Mouse (Mus musculus) forebrain, embryonic 10.5 days (tissue): ENCODE data around the gene Tab3. TPM values are rescaled to one million over a fixed set of nuclear protein-coding genes. Genes with fewer than 3 reads are reported as not detected.

Experiments used
- DNase-seq: peaks from one replicate; pipeline ENCODE4 v3.0.0-alpha.2; 2017; ENCODE audit warnings: low spot score; ENCODE audit errors: extremely low spot score
- H3K27ac ChIP-seq: fragments of 300-500 bp; sonication (generic); 2 replicates; pipeline ENCODE4 v1.5.1; 2016; ENCODE audit warnings: mild to moderate bottlenecking
- H3K27me3 ChIP-seq: fragments of 300-500 bp; sonication (generic); 2 replicates; pipeline ENCODE4 v1.6.1; 2016; ENCODE audit warnings: mild to moderate bottlenecking; ENCODE audit not compliant: poor library complexity, severe bottlenecking
- H3K36me3 ChIP-seq: fragments of 300-500 bp; sonication (generic); replicated peaks from 2 replicates; pipeline ENCODE4 v1.6.1; 2016; ENCODE audit warnings: mild to moderate bottlenecking, moderate library complexity
- H3K4me1 ChIP-seq: fragments of 300-500 bp; sonication (generic); 2 replicates; pipeline ENCODE4 v1.6.1; 2016
- H3K4me3 ChIP-seq: fragments of 300-500 bp; sonication (generic); 2 replicates; pipeline ENCODE4 v1.5.1; 2016; ENCODE audit warnings: mild to moderate bottlenecking, moderate library complexity
- H3K9me3 ChIP-seq: fragments of 300-500 bp; sonication (generic); 2 replicates; pipeline ENCODE4 v1.6.1; 2016; ENCODE audit warnings: mild to moderate bottlenecking, moderate library complexity
- WGBS: fragments of 180-500 bp; shearing (Covaris S2); methylation state at CpG from one replicate; pipeline ENCODE4 v1.1.7; 2016; 5-methylcytosine and 5-hydroxymethylcytosine counted together
- polyA plus RNA-seq: library from polyadenylated mRNA; unstranded; fragments of >200 nt; fragmentation: Nextera tagmentation; extraction: Ambion mirVana; gene quantifications from 2 replicates; pipeline ENCODE4 v1.2.1, GENCODE M21; 2016

Gene Tab3
- polyA plus RNA-seq, result 3.8 and 4.3 TPM in 2 replicates

DNA sequence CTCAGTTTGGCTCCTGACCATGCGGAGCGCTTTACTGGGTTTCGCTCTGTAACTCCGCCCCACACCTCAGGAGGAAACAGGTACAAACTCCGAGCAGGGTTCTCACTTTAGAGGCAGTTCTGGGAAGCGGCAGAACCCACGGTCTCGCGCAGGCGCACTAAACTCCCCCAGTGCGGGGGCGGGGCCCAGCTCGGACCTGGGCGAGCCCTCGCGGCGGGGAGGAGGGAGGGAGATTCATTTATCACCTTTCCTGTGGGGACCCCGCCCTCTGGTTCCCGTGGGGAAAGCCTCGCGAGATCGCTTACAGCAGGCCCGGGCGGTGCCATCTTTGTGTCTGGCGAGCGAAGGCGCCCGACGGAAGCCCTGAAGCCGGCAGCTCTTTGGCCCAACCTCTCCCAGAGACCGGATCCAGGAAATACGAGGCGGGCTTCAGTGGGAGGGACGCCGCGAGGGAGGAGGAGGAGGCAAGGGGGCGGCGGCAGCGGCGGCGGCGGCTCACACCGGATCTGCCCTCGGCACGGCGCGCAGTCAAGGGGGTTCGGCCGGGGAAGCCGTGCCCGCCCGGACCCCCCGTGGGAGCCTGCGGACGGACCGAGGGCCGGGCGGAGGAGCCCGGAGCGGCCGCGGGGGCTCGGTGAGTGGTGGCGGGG is at the start of gene Tab3:
Gene Tab3, plus strand, starts transcription at position 491 of the 650 bp plus-strand sequence.
- no peaks in the 10 kb centered on the region for H3K36me3 ChIP-seq
- H3K27ac ChIP-seq, result peak within 1 kb of the TSS; percentile 90
- WGBS, result 16% methylated on average over 60 of the region's 64 CpGs
- H3K4me3 ChIP-seq, result peak within 1 kb of the TSS; percentile 69
- H3K4me1 ChIP-seq, result no peaks in the 10 kb centered on the region
- DNase-seq, result peak; percentile 88
- peaks cover 18% of the 10 kb centered on the region for H3K27me3 ChIP-seq
- H3K9me3 ChIP-seq, result no peaks in the 10 kb centered on the region

DNA sequence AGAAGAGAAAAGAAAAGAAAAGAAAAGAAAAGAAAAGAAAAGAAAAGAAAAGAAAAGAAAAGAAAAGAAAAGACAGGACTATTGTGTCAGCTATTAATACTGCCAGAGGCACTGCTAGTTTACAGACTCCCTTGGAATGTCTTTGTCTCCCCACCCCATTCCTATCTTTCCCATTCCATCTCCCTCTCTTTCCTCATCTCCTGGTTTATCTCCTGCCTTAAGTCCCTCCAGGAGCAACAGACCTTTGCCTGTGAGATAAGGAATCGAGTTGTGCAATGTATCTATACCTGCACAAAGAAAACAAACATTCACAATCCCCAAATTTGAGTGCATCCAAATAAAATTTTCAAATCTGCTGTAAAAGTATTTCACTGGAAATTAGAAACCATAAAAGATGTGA is 48.3 kb upstream of the Tab3 start:
- Histone ChIP-seq H3K9me3 (no peaks in the 10 kb centered on the region), H3K27me3 (no peaks in the 10 kb centered on the region), H3K27ac (no peak overlapping the region), H3K4me3 (no peak overlapping the region), H3K36me3 (no peaks in the 10 kb centered on the region), H3K4me1 (no peaks in the 10 kb centered on the region)
- WGBS, result 39% methylated on average over 1 of the region's 1 CpGs
- DNase-seq, result no peak

DNA sequence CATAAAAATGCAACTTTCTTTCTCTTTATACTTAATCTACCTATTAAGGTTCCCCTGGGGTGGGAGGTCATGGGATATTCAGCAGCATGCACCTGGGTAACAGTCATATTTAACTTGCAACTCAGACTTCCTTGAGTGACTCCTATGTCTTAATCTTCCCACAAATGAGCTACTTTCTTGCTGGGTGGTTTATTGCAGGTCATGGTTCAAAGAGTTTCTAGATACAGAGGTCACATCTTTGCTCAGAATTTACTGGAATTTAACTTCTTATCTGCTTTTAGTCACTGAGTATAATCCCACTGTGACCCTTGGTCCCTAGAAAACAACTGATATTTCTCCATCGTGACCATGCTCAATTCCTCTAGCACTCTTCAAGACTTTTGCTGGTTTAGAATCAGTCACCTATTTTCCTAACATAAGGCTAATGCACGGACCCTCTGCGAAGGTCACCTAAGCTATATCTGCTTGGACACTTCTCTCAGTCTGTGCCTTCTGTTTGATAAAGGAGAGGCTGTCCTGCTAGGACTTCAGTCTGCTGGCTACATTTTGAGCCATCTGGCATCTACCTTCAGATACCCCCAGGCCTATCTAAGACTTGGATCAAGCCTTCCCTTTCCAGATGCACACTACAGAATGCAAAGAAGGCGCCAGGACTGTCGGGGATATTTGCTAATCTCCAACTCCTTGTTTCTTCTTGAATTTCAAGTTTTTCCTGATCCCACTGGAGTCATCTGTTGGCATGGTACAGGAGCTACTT is 47.4 kb upstream of the Tab3 start:
- 79% methylated on average over 5 of the region's 5 CpGs for WGBS
- no peaks in the 10 kb centered on the region for H3K9me3 ChIP-seq

DNA sequence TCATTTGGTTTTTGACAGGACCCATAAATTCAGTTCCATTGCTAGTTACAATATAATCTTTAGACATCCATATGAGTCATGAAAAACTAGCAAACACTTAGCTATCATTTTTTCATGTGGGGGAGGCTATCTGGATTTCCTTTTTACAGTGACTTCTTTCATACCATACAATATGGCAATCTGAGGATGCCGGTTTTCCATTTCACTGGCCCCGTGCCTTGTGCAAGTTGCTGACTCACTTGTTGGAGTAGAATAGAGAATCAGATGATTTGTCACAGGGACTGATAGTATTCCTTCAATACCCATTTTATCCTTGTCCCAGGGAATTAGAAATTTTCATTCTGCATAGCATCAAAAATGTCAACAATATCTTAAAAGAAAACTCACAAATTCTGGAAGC is 14.9 kb upstream of the Tab3 start:
- Histone ChIP-seq H3K9me3 (no peaks in the 10 kb centered on the region), H3K27me3 (peaks cover 14% of the 10 kb centered on the region; the same call in 1 of the 2 replicates), H3K4me1 (no peaks in the 10 kb centered on the region), H3K4me3 (no peak overlapping the region), H3K36me3 (no peaks in the 10 kb centered on the region), H3K27ac (no peak overlapping the region)
- 88% methylated on average over 2 of the region's 2 CpGs for WGBS
- DNase-seq, result no peak

More for the DNA sequence above, 47.4 kb upstream of the Tab3 start:
- Histone ChIP-seq H3K27me3 (no peaks in the 10 kb centered on the region), H3K4me1 (no peaks in the 10 kb centered on the region), H3K36me3 (no peaks in the 10 kb centered on the region), H3K27ac (no peak overlapping the region), H3K4me3 (no peak overlapping the region)
- no peak for DNase-seq

DNA sequence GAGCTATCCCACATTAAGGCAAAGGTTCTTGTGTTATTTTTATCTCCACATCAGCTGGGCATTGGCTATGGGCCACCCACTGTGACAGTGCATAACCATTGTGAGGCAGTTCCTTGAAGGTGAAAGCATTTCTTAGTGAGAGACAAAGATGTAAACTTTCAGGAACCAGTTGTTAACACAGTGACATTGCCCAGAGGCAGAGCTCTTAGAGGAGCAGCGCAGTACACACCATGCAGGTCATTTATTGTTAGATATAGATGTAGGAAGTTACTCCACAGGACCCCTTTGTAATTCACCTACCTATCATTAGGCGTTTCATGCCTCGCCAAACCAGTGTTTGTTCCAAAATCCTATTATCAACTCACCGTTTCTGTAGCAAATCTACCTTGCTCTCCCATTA is 7.6 kb upstream of the Tab3 start:
- WGBS, result 74% methylated on average over 4 of the region's 4 CpGs

DNA sequence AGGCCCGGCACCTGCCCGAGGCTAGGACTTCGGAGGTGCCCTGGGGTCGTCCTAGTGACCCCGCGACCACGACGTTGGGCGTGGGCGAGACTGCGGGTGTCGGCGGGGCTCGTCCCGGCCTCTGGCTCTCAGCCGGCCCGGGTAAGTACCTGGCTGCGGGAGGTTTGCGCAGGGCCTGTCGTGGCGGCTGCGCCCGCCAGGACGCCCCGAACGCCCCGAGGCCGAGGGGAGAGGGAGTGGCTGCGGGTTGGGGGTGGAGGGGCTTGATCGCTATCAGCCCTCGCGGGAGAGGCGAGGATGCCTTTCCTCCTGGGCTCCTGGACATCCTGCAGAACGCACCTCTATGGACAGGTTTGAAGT is 340 bp downstream of the Tab3 start:
- DNase-seq, result no peak
- 28% methylated on average over 12 of the region's 34 CpGs for WGBS
- H3K9me3 ChIP-seq, result no peaks in the 10 kb centered on the region
- H3K4me1 ChIP-seq, result no peaks in the 10 kb centered on the region
- no peaks in the 10 kb centered on the region for H3K36me3 ChIP-seq
- peak overlapping the region; percentile 69 for H3K4me3 ChIP-seq
- peak overlapping the region; percentile 90 for H3K27ac ChIP-seq
- peaks cover 18% of the 10 kb centered on the region for H3K27me3 ChIP-seq

More for the DNA sequence above, 7.6 kb upstream of the Tab3 start:
- DNase-seq, result no peak
- Histone ChIP-seq H3K4me3 (no peak overlapping the region), H3K4me1 (no peaks in the 10 kb centered on the region), H3K27me3 (peaks cover 16% of the 10 kb centered on the region; the same call in 1 of the 2 replicates), H3K27ac (no peak overlapping the region), H3K36me3 (no peaks in the 10 kb centered on the region), H3K9me3 (no peaks in the 10 kb centered on the region)

DNA sequence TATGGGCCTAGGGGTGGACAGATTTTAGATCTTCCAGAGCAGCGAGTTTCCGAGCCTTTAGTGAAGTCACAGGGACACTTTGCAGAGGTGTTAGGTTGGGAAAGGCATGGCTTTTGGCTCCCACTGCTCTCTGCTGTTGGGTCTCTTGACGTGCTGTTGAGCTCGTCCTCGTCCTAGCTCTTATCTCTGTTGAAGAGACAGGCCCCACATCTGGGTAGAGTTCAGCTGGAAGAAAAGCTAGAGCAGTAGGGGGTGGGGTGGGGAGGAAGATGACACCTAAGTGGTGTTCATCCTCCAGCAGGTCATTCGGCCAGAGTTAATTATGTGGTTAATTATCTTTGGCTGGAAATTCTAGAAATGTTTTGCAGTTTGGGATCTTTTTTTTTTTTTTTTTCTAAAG is 2.5 kb downstream of the Tab3 start:
- WGBS, result 72% methylated on average over 6 of the region's 6 CpGs
- Histone ChIP-seq H3K9me3 (no peaks in the 10 kb centered on the region), H3K27me3 (peaks cover 11% of the 10 kb centered on the region), H3K4me1 (no peaks in the 10 kb centered on the region), H3K27ac (no peak overlapping the region), H3K36me3 (no peaks in the 10 kb centered on the region), H3K4me3 (no peak overlapping the region)
- no peak for DNase-seq

DNA sequence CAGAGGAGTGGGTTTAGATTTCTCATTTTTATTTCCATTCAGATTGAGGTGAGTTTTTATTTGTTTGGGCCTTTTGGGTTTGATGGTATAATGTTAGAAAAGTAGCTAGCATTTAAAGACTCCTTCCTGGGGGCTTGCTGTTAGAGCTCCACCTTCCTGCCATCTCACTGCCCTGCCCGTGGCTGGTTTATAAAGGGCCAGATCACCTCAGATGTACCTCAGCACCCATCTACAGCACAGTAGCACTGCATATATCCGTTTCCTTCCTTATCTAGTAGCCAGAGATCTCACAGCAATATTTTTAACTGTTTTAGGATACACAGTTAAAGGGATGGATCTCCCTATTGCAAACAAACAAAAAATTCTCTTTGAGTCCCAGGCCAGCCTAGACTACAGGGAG is 6.9 kb downstream of the Tab3 start:
- no peak overlapping the region for H3K27ac ChIP-seq
- no peaks in the 10 kb centered on the region for H3K9me3 ChIP-seq
- no peaks in the 10 kb centered on the region for H3K4me1 ChIP-seq
- H3K27me3 ChIP-seq, result no peaks in the 10 kb centered on the region
- 67% methylated on average over 2 of the region's 2 CpGs for WGBS
- no peaks in the 10 kb centered on the region for H3K36me3 ChIP-seq
- no peak for DNase-seq
- H3K4me3 ChIP-seq, result no peak overlapping the region

DNA sequence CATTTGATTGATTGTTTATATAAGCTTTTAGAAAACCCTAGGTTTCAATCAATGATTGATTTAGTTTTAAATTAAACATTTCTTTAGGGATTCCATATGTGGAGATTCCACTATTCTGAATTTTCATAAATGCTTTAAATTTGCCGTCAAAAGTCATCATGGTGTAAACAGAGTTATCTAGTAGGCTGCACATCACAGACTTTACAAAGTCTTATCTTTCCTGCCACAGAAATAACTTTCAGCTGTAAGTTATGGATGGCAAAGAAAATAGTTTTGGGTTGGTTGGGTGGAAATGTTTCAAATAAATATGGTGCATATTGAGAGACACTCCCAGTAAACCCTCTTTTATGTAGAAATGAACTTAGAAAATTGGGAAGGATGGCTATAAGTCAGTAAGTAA is 8.7 kb downstream of the Tab3 start:
- Histone ChIP-seq H3K4me1 (no peaks in the 10 kb centered on the region), H3K36me3 (no peaks in the 10 kb centered on the region), H3K27me3 (no peaks in the 10 kb centered on the region), H3K4me3 (no peak overlapping the region), H3K27ac (no peak overlapping the region), H3K9me3 (no peaks in the 10 kb centered on the region)
- DNase-seq, result no peak
- 92% methylated on average over 1 of the region's 1 CpGs for WGBS

DNA sequence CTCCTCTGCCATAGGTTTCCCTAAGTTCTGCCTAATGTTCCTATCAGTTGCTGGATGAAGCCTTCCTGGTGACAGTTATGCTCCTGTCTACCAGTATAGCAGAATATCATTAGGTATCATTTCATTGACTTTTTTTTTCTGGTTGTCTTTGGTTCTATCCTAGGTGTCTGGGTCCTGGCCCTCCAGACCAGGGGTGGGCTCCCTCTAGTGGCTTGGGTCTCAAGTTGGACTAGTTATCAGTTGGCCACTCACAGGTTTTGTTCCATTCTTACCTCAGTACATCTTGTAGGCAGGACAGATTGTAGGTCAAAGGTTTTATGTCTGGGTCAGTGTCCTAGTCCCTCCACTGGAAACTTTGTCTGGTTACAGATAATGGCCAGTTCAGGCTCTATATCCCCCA is 11.8 kb downstream of the Tab3 start:
- Histone ChIP-seq H3K27me3 (no peaks in the 10 kb centered on the region), H3K27ac (no peak overlapping the region), H3K36me3 (no peaks in the 10 kb centered on the region), H3K9me3 (no peaks in the 10 kb centered on the region), H3K4me1 (no peaks in the 10 kb centered on the region), H3K4me3 (no peak overlapping the region)
- DNase-seq, result no peak

DNA sequence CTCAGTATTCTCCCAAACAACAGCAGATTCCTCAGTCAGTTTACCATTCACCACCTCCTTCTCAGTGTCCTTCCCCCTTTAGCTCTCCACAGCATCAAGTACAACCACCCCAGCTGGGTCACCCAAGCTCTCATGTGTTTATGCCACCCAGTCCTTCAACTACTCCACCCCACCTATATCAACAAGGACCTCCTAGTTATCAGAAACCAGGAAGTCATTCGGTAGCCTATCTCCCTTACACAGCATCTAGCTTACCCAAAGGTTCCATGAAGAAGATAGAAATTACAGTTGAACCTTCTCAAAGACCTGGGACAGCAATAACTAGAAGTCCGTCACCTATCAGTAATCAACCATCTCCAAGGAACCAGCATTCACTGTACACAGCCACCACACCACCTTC is 40.9 kb downstream of the Tab3 start:
- no peak overlapping the region for H3K4me3 ChIP-seq
- H3K4me1 ChIP-seq, result no peaks in the 10 kb centered on the region
- no peaks in the 10 kb centered on the region; the same call in 1 of the 2 replicates for H3K27me3 ChIP-seq
- H3K36me3 ChIP-seq, result peaks cover 10% of the 10 kb centered on the region
- no peak for DNase-seq
- no peaks in the 10 kb centered on the region for H3K9me3 ChIP-seq
- 91% methylated on average over 2 of the region's 2 CpGs for WGBS
- no peak overlapping the region for H3K27ac ChIP-seq

DNA sequence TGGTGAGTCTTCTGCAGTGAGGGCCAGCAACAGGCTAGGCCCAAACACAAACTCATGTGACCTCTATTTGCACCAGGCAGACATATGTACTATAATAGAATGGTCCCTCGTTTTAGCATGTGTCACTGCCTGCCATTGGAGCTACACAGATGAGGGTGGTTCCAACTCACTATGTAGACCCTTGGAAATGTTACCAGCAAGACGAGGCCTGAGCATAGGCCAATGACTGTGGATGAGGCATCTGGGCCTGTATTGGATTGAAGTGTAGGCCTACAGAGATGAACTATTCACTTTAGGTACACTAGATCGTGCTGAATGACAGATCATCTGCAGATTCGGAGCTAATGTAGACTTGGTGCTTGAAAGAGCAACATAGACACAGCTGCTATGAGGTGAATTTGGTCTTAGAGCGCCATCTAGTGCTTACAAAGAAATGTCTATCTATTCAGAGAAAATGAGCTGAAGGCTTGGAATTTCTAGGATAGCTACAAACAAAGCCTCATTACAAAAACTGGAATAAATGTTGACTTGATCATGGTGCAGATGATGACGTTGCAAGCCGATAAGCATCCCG is 72.5 kb downstream of the Tab3 start:
- H3K36me3 ChIP-seq, result no peaks in the 10 kb centered on the region
- 54% methylated on average over 8 of the region's 8 CpGs for WGBS
- no peak overlapping the region for H3K4me3 ChIP-seq
- H3K27ac ChIP-seq, result no peak overlapping the region
- H3K9me3 ChIP-seq, result no peaks in the 10 kb centered on the region
- H3K4me1 ChIP-seq, result no peaks in the 10 kb centered on the region
- no peaks in the 10 kb centered on the region for H3K27me3 ChIP-seq
- DNase-seq, result no peak

DNA sequence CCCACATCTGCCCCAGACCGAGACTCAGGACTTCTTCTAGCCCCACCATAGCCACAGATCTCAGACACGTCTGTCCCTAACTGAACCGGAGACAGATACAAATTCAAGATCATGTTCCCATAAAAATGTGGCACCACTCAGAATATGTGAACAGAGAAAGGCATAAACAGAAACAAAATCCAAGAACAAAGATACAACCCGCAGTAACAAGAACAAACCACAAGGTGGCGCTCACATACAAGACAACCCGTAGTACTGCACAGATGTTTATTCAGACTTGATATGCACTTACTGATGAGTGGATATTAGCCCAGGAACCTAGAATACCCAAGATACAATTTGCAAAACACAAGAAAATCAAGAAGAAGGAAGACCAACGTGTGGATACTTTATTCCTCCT is 103.0 kb downstream of the Tab3 start:
- H3K36me3 ChIP-seq, result no peaks in the 10 kb centered on the region
- H3K4me1 ChIP-seq, result no peaks in the 10 kb centered on the region

More for the DNA sequence above, 103.0 kb downstream of the Tab3 start:
- Histone ChIP-seq H3K27me3 (no peaks in the 10 kb centered on the region), H3K27ac (no peak overlapping the region), H3K4me3 (no peak overlapping the region), H3K9me3 (no peaks in the 10 kb centered on the region)
- DNase-seq, result peak; percentile 37
- WGBS, result 18% methylated on average over 7 of the region's 7 CpGs
